Mouse (Mus musculus): ENCODE measurements at regions not wholly inside any gene's neighbourhood (a gene's known extent, or its start where the extent isn't known, plus 50 kb on each side); places are given as distances from the start of the nearest gene placed in this dataset.
"Not testable (repeated sequence)": the region's sequence is repeated elsewhere in the genome, so short reads cannot be mapped to it uniquely, and the experiment has no call there.

DNA sequence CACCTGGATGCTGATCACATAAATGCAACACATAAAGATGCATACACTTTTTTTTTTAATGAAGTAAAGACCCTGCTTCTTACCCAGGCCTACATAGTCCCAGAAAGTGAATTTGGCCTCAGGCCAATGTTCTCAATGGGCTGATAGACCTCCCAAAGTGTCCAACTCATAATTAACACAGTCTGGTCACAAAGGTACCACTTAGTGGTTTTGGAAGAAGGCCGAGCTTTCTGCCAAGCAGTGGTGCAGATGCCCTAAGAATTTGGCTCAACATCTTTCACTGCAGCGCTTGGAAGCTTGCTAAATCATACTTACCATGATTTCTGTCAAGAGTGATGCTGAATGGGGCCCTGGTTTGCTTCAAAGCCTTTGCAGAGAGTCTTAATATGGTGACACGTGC, 706.4 kb upstream of the Rag2 start:
- no peak for DNase-seq (ENCODE audit: low read depth, low spot score)

DNA sequence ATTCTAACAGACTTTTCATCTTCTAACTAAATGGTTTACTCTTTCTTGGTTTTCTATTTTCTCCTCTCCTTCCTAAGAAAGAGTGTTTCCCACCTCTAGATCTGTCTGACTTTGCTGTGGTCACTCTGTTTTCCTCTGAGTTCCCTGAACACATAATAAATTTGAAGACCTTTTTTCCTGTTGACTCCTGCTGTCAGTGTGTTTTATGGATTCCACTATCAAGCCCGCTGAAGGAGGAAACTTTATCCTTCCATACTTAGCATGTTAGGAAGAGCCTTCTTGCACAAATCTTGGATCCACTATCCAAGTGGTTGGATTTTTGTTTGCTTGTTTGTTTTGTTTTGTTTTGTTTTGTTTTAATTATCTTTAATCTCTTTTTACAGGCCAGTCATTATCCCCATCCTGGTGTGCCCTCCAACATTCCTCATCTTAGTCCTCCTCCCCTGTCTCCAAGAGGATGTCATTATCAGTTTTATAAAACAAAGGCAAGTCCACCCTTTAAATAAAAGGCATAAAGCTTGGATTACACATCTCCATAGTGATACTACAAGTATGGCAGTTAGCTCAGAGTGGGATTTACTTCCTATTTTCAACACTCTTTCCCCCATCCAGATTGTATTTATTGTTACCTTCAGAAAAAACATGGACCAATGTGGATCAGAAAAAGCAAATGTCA, 704.8 kb upstream of the Rag2 start:
- DNase-seq (ENCODE audit: low read depth, low spot score): no peak

DNA sequence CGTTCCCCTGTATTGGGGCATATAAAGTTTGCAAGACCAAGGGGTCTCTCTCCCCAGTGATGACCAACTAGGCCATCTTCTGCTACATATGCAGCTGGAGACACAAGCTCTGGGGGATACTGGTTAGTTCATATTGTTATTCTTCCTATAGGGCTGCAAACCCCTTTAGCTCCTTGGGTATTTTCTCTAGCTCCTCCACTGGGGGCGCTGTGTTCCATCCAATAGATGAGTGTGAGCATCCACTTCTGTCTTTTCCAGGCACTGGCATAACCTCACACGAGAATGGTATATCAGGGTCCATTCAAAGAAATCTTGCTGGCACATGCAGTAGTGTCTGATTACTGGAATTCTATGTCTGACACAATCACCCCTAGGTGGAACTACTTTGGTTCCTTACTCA, 675.9 kb upstream of the Rag2 start:
- DNase-seq (ENCODE audit: low read depth, low spot score): not testable (repeated sequence)

DNA sequence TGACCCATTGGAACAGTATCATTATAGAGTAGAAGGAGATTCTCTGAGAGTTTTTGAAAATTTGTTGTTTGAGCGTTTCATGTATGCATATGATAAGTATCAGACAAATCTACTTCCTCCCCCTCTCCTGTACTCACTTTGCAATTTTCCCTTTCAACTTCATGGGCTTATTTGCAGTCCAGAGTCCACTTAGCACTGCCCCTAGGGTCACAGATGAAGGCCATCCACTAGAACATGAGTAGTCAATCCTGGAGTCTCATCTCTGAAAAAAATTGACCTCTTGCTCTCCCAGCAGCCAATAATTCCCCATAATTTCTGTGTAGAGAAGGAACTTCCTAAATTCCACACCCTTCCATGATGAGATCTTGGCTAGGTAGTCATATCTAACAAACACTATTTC, 665.1 kb upstream of the Rag2 start:
- DNase-seq (ENCODE audit: low read depth, low spot score): no peak

DNA sequence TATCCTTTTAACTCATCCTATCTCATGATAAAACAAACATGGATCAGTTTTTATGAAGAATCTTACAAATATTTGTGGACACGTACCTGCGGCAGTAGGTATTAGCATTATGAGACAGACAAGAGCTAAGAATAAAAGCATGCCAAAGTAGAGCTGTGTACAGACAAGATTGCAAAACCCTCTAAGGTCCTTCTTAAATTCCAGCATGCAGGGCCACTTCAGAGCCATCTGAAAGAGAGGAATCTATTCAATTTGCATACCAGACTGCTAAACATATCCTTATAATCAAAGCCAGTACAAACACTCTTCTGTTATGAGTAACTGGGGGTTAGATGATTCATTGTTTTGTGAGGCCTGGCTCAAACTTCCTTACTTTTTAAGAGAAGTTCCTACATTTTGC, 659.9 kb upstream of the Rag2 start:
- DNase-seq (ENCODE audit: low read depth, low spot score): no peak

DNA sequence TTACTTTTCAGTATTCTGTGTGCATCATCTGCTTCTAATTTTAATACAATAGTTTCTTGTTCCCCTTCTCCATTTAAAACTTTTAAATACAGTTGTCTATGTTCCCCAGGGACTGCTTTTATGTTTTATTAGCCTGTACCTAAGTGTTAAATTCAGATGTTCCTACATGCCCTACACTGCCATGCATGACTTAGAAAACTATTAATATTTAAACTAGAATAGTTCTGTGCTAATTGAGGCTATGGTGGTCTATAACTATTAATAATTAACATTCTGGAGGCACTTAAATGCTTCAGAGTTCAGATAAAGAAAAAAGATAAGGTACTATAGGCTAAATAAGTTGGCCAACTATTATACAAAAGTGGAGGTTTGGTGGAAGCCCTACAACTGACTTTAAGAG, 647.3 kb upstream of the Rag2 start:
- DNase-seq (ENCODE audit: low read depth, low spot score): no peak

DNA sequence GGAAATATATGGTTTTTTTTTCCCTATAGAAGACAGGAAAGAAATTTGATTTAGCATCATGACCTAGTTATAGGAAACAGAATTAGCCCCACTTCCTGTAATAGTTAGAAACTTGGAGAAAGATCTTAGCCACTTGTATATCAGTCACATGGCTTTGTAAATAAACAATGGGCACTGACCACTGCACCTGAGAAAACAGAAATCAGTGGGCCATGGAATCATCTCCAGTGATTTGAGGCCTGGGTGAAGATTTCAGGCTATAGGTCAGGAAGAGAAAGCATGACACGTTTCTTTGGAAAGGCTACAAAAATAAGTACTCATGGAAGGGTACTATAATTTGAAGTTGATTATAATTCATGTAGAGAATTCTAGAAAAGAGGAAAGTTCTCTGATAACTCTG, 642.2 kb upstream of the Rag2 start:
- no peak for DNase-seq (ENCODE audit: low read depth, low spot score)

DNA sequence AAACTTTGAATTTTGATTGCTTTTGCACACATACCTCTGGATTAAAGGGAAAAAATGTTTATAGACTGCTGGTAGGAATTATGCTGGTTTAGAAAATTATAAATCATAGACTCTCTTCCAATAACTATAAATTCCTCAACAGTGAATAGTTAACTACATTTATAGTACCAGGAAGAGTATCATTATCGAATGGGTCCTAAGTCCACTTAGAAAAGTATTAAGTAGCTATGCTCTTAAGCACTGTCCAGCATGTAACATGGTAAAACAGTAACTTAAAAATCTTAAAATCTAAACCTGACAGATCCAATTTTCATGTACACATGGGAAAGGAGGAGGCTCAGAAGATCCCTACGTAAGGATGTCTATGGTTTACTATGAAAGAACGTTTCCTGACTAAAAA, 609.2 kb upstream of the Rag2 start:
- DNase-seq (ENCODE audit: low read depth, low spot score): no peak

DNA sequence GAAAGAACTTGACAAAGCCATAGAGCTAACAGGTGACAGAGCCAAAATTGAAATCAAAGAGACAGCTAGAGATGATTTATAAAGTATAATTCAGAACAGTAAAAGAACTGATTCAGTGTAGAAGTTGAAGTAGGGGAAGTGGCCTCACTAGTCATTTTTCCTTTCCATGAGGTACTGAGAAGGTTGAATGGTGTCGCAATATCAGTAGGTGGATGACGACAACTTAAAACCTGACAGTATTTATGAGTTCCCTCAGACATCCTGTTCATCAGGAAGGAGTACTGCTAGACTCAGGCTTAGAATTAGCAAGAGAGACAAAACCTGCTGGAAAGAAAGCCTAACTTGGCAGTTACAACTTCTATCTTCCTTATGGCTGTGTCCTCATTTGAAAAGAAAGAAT, 605.1 kb upstream of the Rag2 start:
- no peak for DNase-seq (ENCODE audit: low read depth, low spot score)

DNA sequence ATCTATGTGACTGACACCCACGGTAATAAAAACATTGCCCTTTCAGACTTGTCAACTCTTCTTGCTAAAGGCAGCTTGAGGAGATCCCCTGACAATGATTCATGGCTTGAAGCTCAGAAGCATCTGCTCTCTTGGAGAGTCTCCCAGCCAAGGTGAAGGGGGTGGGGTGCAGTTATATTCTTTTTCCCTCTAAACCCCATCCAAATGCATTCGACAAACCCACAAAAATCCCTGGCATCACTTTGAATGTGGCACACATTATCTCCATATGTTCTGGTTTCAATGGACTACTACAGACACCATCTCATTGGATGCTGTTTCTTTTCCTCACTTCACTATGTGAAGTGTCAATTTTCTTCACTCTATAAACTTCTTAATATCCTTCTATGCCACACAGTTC, 603.0 kb upstream of the Rag2 start:
- DNase-seq (ENCODE audit: low read depth, low spot score): no peak

DNA sequence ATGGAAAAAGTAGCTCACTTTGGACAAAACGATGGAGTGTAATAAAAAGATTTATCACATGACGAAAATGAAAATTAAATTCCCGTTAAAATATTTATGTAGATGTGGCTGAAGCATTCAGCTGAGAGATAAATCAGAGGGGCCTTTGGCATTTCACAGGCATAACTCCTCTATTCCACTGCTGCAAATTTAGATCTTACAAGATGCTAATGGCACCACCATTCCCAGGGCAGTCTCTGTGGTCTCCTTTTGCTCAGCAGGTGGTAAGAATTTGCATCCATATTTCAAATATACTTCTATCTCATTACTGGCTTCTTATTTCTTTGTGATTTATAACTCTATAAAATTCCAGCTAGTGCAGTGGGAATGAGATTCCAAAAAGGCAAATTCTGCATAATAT, 581.5 kb upstream of the Rag2 start:
- no peak for DNase-seq (ENCODE audit: low read depth, low spot score)

DNA sequence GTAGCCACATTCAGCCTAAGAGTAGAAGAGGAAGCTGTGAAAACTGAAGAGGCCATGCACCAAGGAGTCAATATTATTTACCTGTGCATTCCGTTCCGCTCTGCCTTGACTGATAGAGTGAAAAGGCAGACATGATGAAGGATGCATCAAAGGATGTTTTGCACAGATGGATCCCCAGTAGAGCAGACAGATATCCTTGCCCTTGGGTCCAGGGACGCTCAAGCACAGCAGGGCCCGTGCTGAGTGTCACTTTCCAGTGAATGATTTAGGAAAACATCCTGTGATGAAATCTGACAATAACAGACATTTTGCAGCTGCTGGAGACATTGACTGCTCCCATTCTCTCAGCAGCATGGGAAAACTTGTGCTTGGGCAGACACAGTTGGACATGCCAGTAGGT, 561.6 kb upstream of the Rag2 start:
- DNase-seq (ENCODE audit: low read depth, low spot score): no peak

DNA sequence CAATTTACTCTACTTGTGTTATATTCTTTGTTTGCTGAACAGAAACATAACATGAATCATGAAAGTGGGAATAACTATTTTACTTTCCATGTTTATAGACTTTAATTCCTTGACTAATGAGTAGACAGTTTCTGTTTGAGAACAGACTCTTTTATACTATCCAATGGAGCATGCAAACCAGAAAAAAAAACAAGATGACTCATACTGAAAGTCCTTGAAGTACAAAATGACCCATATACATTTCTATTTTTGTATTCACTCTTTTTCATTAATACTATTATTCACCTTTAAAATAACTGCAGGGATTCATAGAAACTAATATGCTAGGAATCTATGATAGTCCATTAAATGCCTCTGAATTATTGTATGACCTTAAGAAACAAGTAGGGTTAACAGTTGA, 549.5 kb upstream of the Rag2 start:
- no peak for DNase-seq (ENCODE audit: low read depth, low spot score)

DNA sequence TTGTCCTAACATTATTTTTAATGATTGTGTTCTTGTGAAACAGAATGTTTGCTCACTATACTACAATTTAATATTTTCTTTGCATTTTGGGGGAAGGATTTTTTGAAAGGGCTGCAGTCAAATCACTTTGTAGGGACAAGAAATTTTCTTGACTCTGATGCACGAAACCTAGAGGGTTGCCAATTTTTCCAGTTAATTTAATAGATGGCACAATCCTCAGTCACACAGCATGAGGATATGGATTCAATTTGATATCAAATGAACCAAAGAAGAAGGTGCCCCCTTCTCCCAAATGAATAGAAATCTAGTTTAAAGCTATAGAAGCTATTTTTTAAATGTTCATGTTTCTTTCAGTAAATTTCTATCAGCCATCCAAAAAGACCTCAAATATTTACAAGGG, 544.3 kb upstream of the Rag2 start:
- no peak for DNase-seq (ENCODE audit: low read depth, low spot score)

DNA sequence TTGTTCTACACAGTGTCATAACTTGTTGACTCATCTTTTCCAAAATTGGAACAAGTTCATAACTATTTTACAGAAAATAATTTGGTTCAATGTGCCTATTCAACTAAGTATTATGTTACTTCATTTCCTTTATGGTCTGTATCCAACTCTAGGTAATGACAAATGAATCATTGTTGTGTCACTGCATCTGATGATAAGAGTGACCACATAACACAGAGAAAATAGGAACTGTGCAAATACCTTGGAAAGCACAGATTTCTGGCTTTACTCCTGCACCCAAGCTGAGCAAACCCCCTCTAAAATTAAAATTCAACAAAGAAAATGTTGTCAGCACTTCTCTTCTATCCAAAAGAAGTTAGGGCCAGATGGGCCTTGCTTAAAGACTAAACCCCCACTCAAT, 540.7 kb upstream of the Rag2 start:
- DNase-seq (ENCODE audit: low read depth, low spot score): no peak

DNA sequence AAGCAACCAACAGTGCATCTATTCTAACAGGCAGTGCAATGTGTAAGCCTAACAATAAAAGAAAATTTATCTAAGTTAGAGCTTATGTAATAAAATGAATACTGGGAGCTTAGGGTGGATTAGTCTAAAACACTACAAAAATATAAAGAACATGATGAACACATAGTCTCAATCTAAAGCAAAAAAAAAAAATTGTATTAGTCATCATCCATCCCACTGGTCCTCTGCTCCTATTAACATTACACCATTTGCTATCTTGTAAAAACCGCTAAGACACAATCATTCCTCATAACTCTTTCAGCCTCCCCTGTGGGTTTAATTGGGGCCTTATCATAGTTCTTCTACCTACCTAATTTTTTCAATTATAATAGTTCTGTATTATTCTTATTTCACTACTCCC, 539.9 kb upstream of the Rag2 start:
- DNase-seq (ENCODE audit: low read depth, low spot score): no peak

DNA sequence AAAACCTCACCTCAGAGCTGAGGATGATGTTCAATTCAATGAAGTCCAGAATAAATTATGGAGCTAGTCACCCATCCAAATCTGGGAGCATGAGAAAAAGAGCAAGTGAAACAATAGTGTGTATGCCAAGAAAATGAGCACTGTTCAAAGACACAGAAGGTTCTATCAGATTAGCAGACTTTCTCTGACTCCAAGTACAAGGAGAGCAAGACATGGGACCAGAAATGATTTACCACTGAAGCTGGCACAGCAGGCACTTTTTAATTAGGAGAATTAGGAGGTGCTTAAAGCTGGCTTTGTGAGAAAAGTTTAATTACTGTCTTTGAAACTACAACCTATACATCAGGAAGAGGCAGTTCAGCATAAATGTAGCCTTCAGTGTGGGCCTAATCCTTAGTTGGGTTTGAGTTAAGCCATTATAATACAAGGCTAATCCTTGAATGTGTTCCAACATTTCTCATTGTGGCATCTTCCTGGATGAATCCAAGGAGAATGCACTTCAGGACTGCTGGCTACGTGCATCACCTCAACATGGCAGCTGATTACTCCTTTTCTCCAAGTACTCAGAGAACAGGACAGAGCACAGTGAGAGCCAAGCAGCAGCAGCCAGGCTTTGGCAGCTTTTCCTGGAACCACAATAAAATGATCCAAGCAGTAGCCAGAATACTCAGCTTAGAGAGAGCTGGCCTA, 517.2 kb upstream of the Rag2 start:
- no peak for DNase-seq (ENCODE audit: low read depth, low spot score)

DNA sequence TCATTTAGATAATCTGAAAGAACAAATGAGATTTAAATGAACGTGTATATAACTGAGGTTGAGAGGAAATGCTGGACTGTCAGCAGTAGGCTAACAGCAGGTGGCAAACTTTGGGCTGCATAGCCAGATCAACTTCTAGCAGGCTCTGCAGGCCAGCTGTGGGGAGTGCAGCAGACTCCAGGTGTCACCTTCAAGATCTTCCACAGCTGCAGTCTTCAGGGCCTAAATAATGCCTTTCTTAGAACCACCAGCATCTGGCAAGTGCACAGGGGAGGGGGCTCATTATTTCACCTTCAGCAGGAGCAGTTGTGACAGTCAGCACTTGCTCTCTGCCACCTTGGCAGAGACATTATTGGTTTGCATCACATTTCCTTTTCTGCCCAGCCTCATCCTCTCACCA, 487.7 kb upstream of the Rag2 start:
- DNase-seq (ENCODE audit: low read depth, low spot score): no peak

DNA sequence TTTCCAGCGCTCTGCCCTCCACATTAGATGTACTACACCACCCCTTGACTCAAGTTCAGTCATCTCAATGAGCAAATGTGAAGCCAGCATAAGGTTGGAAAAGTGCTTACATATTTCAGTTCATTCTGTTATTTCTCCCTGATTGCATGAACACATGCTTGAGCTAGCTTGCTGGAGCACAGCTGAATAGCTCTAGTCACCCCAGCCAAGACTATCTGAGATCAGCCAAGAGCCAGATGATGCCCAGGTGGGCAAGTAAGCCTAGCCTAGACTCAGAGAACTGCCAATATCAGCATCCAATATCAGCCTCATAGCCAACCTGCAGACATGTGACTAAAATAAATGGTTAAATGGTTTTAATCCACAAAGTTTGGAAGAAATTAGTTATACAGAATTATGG, 484.6 kb upstream of the Rag2 start:
- no peak for DNase-seq (ENCODE audit: low read depth, low spot score)

DNA sequence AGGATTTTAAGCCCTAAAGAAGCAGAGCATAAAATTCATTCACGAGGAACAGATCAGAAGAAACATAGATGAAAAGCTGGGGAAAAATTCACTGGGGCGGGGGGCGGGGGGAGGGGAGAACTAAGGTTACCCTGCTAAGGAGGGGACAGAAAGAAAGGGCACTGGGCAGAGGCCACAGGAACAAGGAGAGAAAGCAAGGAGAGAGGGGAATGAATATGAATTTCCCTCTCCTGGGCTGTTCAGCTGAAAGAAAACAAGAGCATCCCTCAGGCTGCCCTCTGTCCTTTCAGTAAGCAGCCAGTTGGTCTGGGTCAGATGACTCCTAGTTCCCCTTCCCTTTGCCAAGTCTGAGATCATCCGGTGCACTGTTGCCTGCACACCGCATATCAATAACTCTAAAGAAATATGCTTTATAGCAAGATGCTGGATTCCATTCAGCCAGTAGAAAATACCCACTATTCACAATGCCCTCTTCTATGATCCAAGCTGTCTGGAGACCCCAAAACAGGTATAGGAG, 467.7 kb upstream of the Rag2 start:
- no peak for DNase-seq (ENCODE audit: low read depth, low spot score)

DNA sequence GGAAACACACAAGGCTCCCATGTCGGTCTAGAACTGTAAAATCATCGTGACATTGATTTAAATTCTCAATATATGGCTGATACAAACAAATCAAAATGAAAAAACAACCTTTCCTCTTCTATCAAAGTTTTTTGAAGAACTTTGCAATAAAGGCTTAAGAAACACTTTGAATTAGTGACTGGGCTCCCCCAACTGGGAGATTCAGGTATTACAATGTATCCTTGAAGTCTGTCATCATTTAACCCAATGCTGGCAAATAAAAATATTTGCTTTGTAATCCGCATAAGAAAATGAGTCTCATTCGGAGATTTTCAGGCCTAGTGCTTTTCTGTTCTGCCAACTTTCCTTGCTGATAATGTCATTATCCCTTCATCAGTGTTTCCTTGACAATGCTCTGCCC, 465.2 kb upstream of the Rag2 start:
- peak; percentile 15 for DNase-seq (ENCODE audit: low read depth, low spot score)

DNA sequence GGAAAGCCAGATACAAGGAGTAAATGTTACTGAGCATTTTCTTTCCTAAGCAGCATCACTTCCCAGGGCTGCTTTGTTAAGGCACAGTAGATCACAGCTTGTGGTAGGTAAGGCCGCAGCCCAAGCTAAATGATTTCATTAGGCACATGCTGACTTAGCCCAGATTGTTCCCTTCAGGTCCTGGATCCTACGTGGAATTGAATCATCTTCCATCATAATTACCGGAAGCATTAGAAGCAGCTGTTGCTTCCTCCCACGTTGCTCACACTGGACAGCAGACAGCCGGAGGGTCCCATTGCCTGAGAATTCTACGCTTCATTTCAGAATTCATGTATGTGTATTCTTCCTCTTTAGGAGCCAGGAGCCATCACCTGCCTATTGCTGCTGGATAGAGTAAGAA, 458.6 kb upstream of the Rag2 start:
- DNase-seq (ENCODE audit: low read depth, low spot score): no peak

DNA sequence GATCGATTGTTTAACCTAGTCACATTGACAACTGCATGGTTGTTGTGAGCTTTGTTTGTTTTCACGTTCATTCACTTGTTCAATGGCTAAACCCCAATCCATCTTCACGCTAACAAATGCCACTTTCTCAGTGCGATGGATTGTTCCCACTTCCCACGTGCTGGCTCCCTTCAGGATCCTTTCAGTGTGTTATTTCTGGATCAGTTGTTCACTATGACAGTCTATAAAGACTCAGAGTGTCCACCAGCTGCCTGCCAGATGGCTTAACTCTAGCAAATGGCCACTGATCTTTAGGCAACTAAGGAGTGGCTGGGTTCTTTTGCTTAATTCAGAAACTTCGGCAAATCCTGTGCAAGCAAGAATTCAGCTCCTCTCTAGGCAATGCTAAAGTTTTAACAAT, 451.7 kb upstream of the Rag2 start:
- no peak for DNase-seq (ENCODE audit: low read depth, low spot score)

DNA sequence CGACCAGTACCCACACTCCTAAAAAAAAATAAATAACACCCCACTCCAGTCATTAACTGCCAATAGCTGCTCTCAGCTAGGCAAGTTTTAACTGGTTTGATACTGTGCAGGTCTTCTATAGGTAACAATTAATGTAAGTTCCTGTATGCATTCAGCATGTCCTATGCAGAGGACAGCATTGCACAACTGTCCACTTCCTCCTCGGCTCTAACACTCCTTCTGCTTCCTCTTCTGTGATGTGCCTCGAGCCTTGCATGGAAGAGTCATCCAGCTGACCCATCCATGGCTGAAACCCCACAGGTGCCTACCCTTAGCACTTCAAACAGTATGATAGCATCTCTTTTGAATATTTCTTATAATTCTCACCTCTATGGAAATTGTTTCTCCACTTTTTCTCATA, 449.4 kb upstream of the Rag2 start:
- DNase-seq (ENCODE audit: low read depth, low spot score): no peak
